Mouse (Mus musculus): ENCODE measurements around the gene Dixdc1. TPM values are rescaled to one million over a fixed set of nuclear protein-coding genes. Genes with fewer than 3 reads are reported as not detected.

Dixdc1 gene
- polyA plus RNA-seq, 1 experiment from 2014 or later = 31.6 TPM

GRCm38 (mm10) chr9:50727925-50728651 lies 11.2 kb downstream of the Dixdc1 start:
- Histone ChIP-seq H3K9me3 (ENCODE audit: control insufficient read depth, low read length) (no peaks in the 10 kb centered on the region), H3K27ac (ENCODE audit: low read depth, low read length) (peak overlapping the region; percentile 85), H3K4me1 (ENCODE audit: control insufficient read depth, insufficient read depth, low read depth, low read length) (peaks cover 32% of the 10 kb centered on the region), H3K4me3 (ENCODE audit: low read length) (peak overlapping the region; percentile 63), H3K27me3 (replicated peaks; ENCODE audit: control insufficient read depth, insufficient read depth, low read length) (no peaks in the 10 kb centered on the region), H3K9ac (ENCODE audit: low read depth, low read length) (peak overlapping the region; percentile 66), H3K4me2 (ENCODE audit: low read length) (peak overlapping the region; percentile 70), H3K36me3 (ENCODE audit: control insufficient read depth, insufficient read depth, low read length) (no peaks in the 10 kb centered on the region)
- ATAC-seq = peak; percentile 97
- WGBS = under 1% methylated on average over 42 of the region's 45 CpGs

DNA sequence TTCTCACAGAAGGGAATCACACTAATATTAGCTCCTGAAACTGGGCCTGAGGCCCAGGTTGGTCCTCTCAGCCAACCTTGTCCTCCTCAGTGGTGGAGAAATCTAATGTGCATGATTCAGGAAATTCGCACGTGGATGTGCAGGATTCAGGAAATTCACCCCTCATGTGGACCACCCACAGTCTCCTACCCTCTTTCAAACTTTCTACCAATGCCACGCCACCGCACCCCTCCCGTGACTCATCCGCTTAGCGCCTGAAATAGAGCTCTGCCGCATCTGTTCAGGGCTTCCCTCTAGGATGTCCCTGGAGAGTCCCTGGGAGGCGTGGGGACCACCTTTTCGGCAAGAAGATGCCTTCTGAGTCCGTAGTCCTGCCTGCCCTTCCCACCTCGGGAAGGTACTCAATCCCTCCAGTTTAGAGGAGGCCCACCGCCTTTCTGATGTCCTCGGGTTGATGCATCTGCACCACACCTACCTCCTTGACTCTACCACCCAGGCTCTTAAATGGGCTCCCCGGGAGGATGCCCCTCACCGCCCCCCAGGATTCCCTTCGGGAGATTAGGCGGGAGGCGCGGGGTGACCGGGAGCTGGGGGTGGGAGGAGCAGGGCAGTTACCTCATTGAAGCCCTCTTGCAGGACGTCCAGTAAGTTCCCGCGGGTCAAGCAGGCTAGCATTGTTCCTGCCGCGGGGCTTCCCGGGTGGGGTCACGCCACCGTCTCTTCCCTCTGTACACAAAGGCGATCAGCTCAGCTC lies 12.0 kb downstream of the Dixdc1 start:
- WGBS = 3% methylated on average over 29 of the region's 30 CpGs
- peak; percentile 26 for ATAC-seq
- peaks cover 36% of the 10 kb centered on the region for H3K4me1 ChIP-seq (ENCODE audit: control insufficient read depth, insufficient read depth, low read depth, low read length)

GRCm38 (mm10) chr9:50725921-50726590 lies 13.3 kb downstream of the Dixdc1 start:
- peak overlapping the region; percentile 70 for H3K4me2 ChIP-seq (ENCODE audit: low read length)
- ATAC-seq = no peak
- peak overlapping the region; percentile 66 for H3K9ac ChIP-seq (ENCODE audit: low read depth, low read length)
- no peaks in the 10 kb centered on the region for H3K9me3 ChIP-seq (ENCODE audit: control insufficient read depth, low read length)
- peak overlapping the region; percentile 63 for H3K4me3 ChIP-seq (ENCODE audit: low read length)
- WGBS = 24% methylated on average over 8 of the region's 8 CpGs
- H3K27me3 ChIP-seq (replicated peaks; ENCODE audit: control insufficient read depth, insufficient read depth, low read length) = no peaks in the 10 kb centered on the region
- peaks cover 41% of the 10 kb centered on the region for H3K4me1 ChIP-seq (ENCODE audit: control insufficient read depth, insufficient read depth, low read depth, low read length)
- no peaks in the 10 kb centered on the region for H3K36me3 ChIP-seq (ENCODE audit: control insufficient read depth, insufficient read depth, low read length)
- peak overlapping the region; percentile 59; the same call in 1 of the 2 replicates for H3K27ac ChIP-seq (ENCODE audit: low read depth, low read length)

More for the DNA sequence above, 12.0 kb downstream of the Dixdc1 start:
- Histone ChIP-seq H3K9me3 (ENCODE audit: control insufficient read depth, low read length) (no peaks in the 10 kb centered on the region), H3K27ac (ENCODE audit: low read depth, low read length) (peak overlapping the region; percentile 85), H3K36me3 (ENCODE audit: control insufficient read depth, insufficient read depth, low read length) (no peaks in the 10 kb centered on the region), H3K9ac (ENCODE audit: low read depth, low read length) (peak overlapping the region; percentile 66), H3K4me3 (ENCODE audit: low read length) (peak overlapping the region; percentile 63), H3K27me3 (replicated peaks; ENCODE audit: control insufficient read depth, insufficient read depth, low read length) (no peaks in the 10 kb centered on the region), H3K4me2 (ENCODE audit: low read length) (peak overlapping the region; percentile 70)

DNA sequence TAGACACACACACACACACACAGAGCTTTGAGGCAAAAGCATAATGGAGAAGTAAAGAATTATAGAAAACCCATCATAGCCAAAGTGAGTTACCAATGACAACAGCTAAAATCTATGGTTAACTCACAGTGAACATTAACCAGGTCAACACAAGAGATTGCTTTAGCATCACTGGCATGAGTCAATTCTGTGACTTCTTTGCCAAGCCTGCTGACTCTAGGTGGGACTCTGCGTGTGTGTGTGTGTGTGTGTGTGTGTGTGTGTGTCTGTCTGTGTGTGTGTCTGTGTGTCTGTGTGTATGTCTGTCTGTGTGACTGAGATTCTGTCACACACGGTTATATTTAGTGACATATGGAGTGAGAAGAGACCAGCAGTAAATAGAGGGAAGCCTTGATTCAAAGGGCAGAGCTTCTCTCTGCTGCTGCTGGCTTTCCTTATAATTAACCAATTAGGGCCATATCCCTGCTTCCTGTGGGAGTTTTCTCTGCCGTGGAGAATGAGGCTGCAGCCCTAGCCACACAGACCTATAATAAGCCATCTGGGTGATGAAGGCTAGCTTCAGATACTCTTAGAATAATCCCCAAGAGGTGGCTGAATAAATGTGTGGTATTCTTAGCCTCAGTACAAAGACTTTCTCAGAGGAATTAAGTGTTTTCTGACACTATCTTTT lies 14.5 kb downstream of the Dixdc1 start:
- no peak for ATAC-seq
- H3K27me3 ChIP-seq (replicated peaks; ENCODE audit: control insufficient read depth, insufficient read depth, low read length) = no peaks in the 10 kb centered on the region
- H3K4me2 ChIP-seq (ENCODE audit: low read length) = peak overlapping the region; percentile 26; the same call in 1 of the 2 replicates
- H3K4me3 ChIP-seq (ENCODE audit: low read length) = no peak overlapping the region
- H3K9me3 ChIP-seq (ENCODE audit: control insufficient read depth, low read length) = no peaks in the 10 kb centered on the region
- peak overlapping the region; percentile 26; the same call in 1 of the 2 replicates for H3K27ac ChIP-seq (ENCODE audit: low read depth, low read length)
- H3K36me3 ChIP-seq (ENCODE audit: control insufficient read depth, insufficient read depth, low read length) = no peaks in the 10 kb centered on the region
- H3K9ac ChIP-seq (ENCODE audit: low read depth, low read length) = no peak overlapping the region
- 46% methylated on average over 3 of the region's 3 CpGs for WGBS
- H3K4me1 ChIP-seq (ENCODE audit: control insufficient read depth, insufficient read depth, low read depth, low read length) = peaks cover 41% of the 10 kb centered on the region

- peak overlapping the region; percentile 52; the same call in 1 of the 2 replicates for H3K27ac ChIP-seq (ENCODE audit: low read depth, low read length)
- H3K27me3 ChIP-seq (replicated peaks; ENCODE audit: control insufficient read depth, insufficient read depth, low read length) = no peaks in the 10 kb centered on the region
- ATAC-seq = no peak
- H3K4me3 ChIP-seq (ENCODE audit: low read length) = no peak overlapping the region
- peaks cover 41% of the 10 kb centered on the region for H3K4me1 ChIP-seq (ENCODE audit: control insufficient read depth, insufficient read depth, low read depth, low read length)
- 0 out of 2 replicates have a peak overlapping the region, but pooled peaks have one; percentile 10 for H3K9ac ChIP-seq (ENCODE audit: low read depth, low read length)
- no peaks in the 10 kb centered on the region for H3K36me3 ChIP-seq (ENCODE audit: control insufficient read depth, insufficient read depth, low read length)
- peak overlapping the region; percentile 26; the same call in 1 of the 2 replicates for H3K4me2 ChIP-seq (ENCODE audit: low read length)
- WGBS = 68% methylated on average over 2 of the region's 2 CpGs
- no peaks in the 10 kb centered on the region for H3K9me3 ChIP-seq (ENCODE audit: control insufficient read depth, low read length)
Measured at GRCm38 (mm10) chr9:50724147-50724546, 15.2 kb downstream of the Dixdc1 start.

- 0 out of 2 replicates have a peak overlapping the region, but pooled peaks have one; percentile 8 for H3K4me3 ChIP-seq (ENCODE audit: low read length)
- H3K27me3 ChIP-seq (replicated peaks; ENCODE audit: control insufficient read depth, insufficient read depth, low read length) = no peaks in the 10 kb centered on the region
- H3K36me3 ChIP-seq (ENCODE audit: control insufficient read depth, insufficient read depth, low read length) = no peaks in the 10 kb centered on the region
- no peak for ATAC-seq
- WGBS = 41% methylated on average over 7 of the region's 7 CpGs
- no peaks in the 10 kb centered on the region for H3K9me3 ChIP-seq (ENCODE audit: control insufficient read depth, low read length)
- no peak overlapping the region for H3K9ac ChIP-seq (ENCODE audit: low read depth, low read length)
- peaks cover 39% of the 10 kb centered on the region for H3K4me1 ChIP-seq (ENCODE audit: control insufficient read depth, insufficient read depth, low read depth, low read length)
- H3K27ac ChIP-seq (ENCODE audit: low read depth, low read length) = peak overlapping the region; percentile 72
- peak overlapping the region; percentile 45 for H3K4me2 ChIP-seq (ENCODE audit: low read length)
Measured at GRCm38 (mm10) chr9:50723406-50723805, 15.9 kb downstream of the Dixdc1 start.

DNA sequence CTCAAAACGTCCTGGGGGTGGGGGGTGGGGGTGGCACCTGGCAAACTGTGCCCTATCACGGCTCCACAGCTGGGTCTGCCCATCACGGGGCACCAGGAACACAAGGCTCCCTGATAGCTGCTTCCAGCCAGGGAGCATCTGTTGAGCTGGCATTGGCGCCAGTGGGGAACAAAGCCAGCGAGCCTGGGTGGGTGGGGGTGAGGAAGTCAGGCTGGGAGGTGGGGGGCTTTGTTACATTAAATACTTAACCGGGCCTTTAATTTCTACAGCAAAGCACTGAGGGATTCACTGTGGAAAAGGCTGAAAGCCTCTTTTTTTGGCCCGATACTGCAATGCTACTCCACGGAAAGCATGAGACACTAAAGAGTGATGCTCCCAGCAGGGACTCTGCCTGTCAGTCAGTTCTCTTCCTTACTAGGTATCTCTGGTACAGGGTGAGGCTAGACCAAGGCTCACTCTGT lies 16.8 kb downstream of the Dixdc1 start:
- Histone ChIP-seq H3K9me3 (ENCODE audit: control insufficient read depth, low read length) (no peaks in the 10 kb centered on the region), H3K27ac (ENCODE audit: low read depth, low read length) (peak overlapping the region; percentile 41; the same call in 1 of the 2 replicates), H3K4me2 (ENCODE audit: low read length) (peak overlapping the region; percentile 45), H3K4me1 (ENCODE audit: control insufficient read depth, insufficient read depth, low read depth, low read length) (peaks cover 39% of the 10 kb centered on the region), H3K9ac (ENCODE audit: low read depth, low read length) (no peak overlapping the region), H3K27me3 (replicated peaks; ENCODE audit: control insufficient read depth, insufficient read depth, low read length) (no peaks in the 10 kb centered on the region), H3K4me3 (ENCODE audit: low read length) (no peak overlapping the region), H3K36me3 (ENCODE audit: control insufficient read depth, insufficient read depth, low read length) (no peaks in the 10 kb centered on the region)
- ATAC-seq = peak; percentile 54
- WGBS = 17% methylated on average over 8 of the region's 8 CpGs

- Histone ChIP-seq H3K4me3 (ENCODE audit: low read length) (no peak overlapping the region), H3K36me3 (ENCODE audit: control insufficient read depth, insufficient read depth, low read length) (no peaks in the 10 kb centered on the region), H3K27ac (ENCODE audit: low read depth, low read length) (no peak overlapping the region), H3K9me3 (ENCODE audit: control insufficient read depth, low read length) (no peaks in the 10 kb centered on the region), H3K27me3 (replicated peaks; ENCODE audit: control insufficient read depth, insufficient read depth, low read length) (no peaks in the 10 kb centered on the region), H3K4me2 (ENCODE audit: low read length) (no peak overlapping the region), H3K4me1 (ENCODE audit: control insufficient read depth, insufficient read depth, low read depth, low read length) (peaks cover 29% of the 10 kb centered on the region), H3K9ac (ENCODE audit: low read depth, low read length) (no peak overlapping the region)
- 42% methylated on average over 12 of the region's 12 CpGs for WGBS
- no peak for ATAC-seq
Measured at GRCm38 (mm10) chr9:50721061-50721460, 18.3 kb downstream of the Dixdc1 start.
